8 mouse cellular contexts compared by ENCODE assay signal in genomic region chr5:143623356-143624295, GRCm38 (mm10). TPM values are rescaled to one million over a fixed set of nuclear protein-coding genes. Genes with fewer than 3 reads are reported as not detected.
A peak's percentile ranks its signal among the peaks of the same experiment; 100 is the strongest.
DNase-seq lines count a peak whose midpoint lies in the region; ATAC-seq and TF ChIP-seq lines count a peak whose summit lies in the region.

No protein-coding gene starts in this region.

- H3K4me2 ChIP-seq in heart, embryonic 15.5 days = peak overlapping the region; percentile 88
- peak overlapping the region; percentile 96 for H3K4me2 ChIP-seq in liver, embryonic 14.5 days (ENCODE audit: low read depth)
- H3K4me2 ChIP-seq in stomach, postnatal 0 days (replicated peaks; ENCODE audit: low read depth) = peak overlapping the region; percentile 85

- H3K27ac ChIP-seq in bone marrow macrophage, adult 2 months (ENCODE audit: insufficient read depth, low read depth, low read length) = no peak overlapping the region
- peak overlapping the region; percentile 89; the same call in 1 of the 2 replicates for H3K27ac ChIP-seq in heart, embryonic 15.5 days
- peak overlapping the region; percentile 94 for H3K27ac ChIP-seq in liver, embryonic 14.5 days
- H3K27ac ChIP-seq in stomach, postnatal 0 days (replicated peaks) = peak overlapping the region; percentile 94
- no peak overlapping the region for H3K27ac ChIP-seq in thymus, adult 2 months (ENCODE audit: control insufficient read depth, insufficient read depth, low read length)

- peak; percentile 21 for DNase-seq in kidney, adult 11 months
- DNase-seq in kidney, postnatal 14 days = no peak
- DNase-seq in liver, embryonic 14.5 days (ENCODE audit: low read depth in 3 of 3, low spot score in 3 of 3) = no peak
- no peak for DNase-seq in stomach, postnatal 0 days (ENCODE audit: low spot score)
- no peak for DNase-seq in ovary, postnatal 36 days (ENCODE audit: low spot score)
- DNase-seq in thymus, adult 2 months = no peak

- TF ChIP-seq POLR2A in bone marrow macrophage, adult 2 months (IDR thresholded peaks at IDR 0.05; ENCODE audit: borderline replicate concordance, low read depth, low read length) = no peak
- TF ChIP-seq POLR2A in thymus, adult 2 months (IDR thresholded peaks at IDR 0.05; ENCODE audit: control insufficient read depth, extremely low read depth, insufficient read depth, low read length, poor library complexity) = no peak

- H3K9me3 ChIP-seq in heart, embryonic 15.5 days (replicated peaks) = no peaks in the 10 kb centered on the region
- H3K9me3 ChIP-seq in liver, embryonic 14.5 days (ENCODE audit: control insufficient read depth, low read length) = no peaks in the 10 kb centered on the region
- no peaks in the 10 kb centered on the region for H3K9me3 ChIP-seq in stomach, postnatal 0 days (ENCODE audit: control insufficient read depth, low read length)

- H3K27me3 ChIP-seq in heart, embryonic 15.5 days = no peaks in the 10 kb centered on the region
- no peaks in the 10 kb centered on the region for H3K27me3 ChIP-seq in liver, embryonic 14.5 days (ENCODE audit: control insufficient read depth, insufficient read depth, low read length)
- H3K27me3 ChIP-seq in stomach, postnatal 0 days (ENCODE audit: control insufficient read depth, insufficient read depth, low read length) = no peaks in the 10 kb centered on the region
- no peaks in the 10 kb centered on the region for H3K27me3 ChIP-seq in thymus, adult 2 months (ENCODE audit: control insufficient read depth, insufficient read depth, low read length)

- ATAC-seq in heart, embryonic 15.5 days (replicated peaks; ENCODE audit: insufficient number of reproducible peaks, insufficient read depth, low FRiP score, low read depth) = no peak
- ATAC-seq in liver, embryonic 14.5 days (ENCODE audit: insufficient read depth) = peak; percentile 17; the same call in 1 of the 2 replicates
- no peak for ATAC-seq in stomach, postnatal 0 days (ENCODE audit: low FRiP score, low TSS enrichment)

- peak overlapping the region; percentile 85 for H3K4me3 ChIP-seq in bone marrow macrophage, adult 2 months (ENCODE audit: insufficient read depth, low read length)
- H3K4me3 ChIP-seq in heart, embryonic 15.5 days = peak overlapping the region; percentile 94
- peak overlapping the region; percentile 71 to 96 for H3K4me3 ChIP-seq in liver, embryonic 14.5 days (ENCODE audit: insufficient read depth in 1 of 2, low read depth in 2 of 2, low read length in 2 of 2)
- peak overlapping the region; percentile 94 for H3K4me3 ChIP-seq in stomach, postnatal 0 days (ENCODE audit: low read depth, low read length)
- H3K4me3 ChIP-seq in thymus, adult 2 months (ENCODE audit: control insufficient read depth, insufficient read depth, low read length) = no peak overlapping the region

- H3K36me3 ChIP-seq in heart, embryonic 15.5 days = no peaks in the 10 kb centered on the region
- H3K36me3 ChIP-seq in liver, embryonic 14.5 days (replicated peaks; ENCODE audit: control insufficient read depth, insufficient read depth, low read depth) = no peaks in the 10 kb centered on the region; the same call in none of the 2 replicates
- no peaks in the 10 kb centered on the region for H3K36me3 ChIP-seq in stomach, postnatal 0 days (ENCODE audit: control insufficient read depth, insufficient read depth, low read length)
- H3K36me3 ChIP-seq in thymus, adult 2 months (ENCODE audit: control insufficient read depth, insufficient read depth, low read length) = no peaks in the 10 kb centered on the region

- TF ChIP-seq EP300 in liver, embryonic 14.5 days (IDR thresholded peaks at IDR 0.05; ENCODE audit: low read depth) = no peak
- no peak for TF ChIP-seq EP300 in stomach, postnatal 0 days (optimal IDR thresholded peaks at IDR 0.05)

- 43% methylated on average over 19 of the region's 19 CpGs for WGBS in heart, embryonic 15.5 days
- WGBS in liver, embryonic 14.5 days (ENCODE audit: insufficient replicate concordance) = 27% methylated on average over 19 of the region's 19 CpGs
- 21% methylated on average over 19 of the region's 19 CpGs for WGBS in stomach, postnatal 0 days
- 59% methylated on average over 19 of the region's 19 CpGs for WGBS in thymus, adult 2 months

- no peak for TF ChIP-seq CTCF in bone marrow macrophage, adult 2 months (IDR thresholded peaks at IDR 0.05; ENCODE audit: low read depth, low read length)
- TF ChIP-seq CTCF in liver, embryonic 14.5 days (IDR thresholded peaks at IDR 0.05; ENCODE audit: low read depth) = 0 out of 2 replicates have a peak, but pooled peaks have one; percentile 12
- 0 out of 2 replicates have a peak, but pooled peaks have one; percentile 11 for TF ChIP-seq CTCF in stomach, postnatal 0 days (IDR thresholded peaks at IDR 0.05; ENCODE audit: low read depth)
- no peak for TF ChIP-seq CTCF in thymus, adult 2 months (IDR thresholded peaks at IDR 0.05; ENCODE audit: borderline replicate concordance, control insufficient read depth, extremely low read depth, insufficient read depth, low read length, poor library complexity)

- peaks cover 29% of the 10 kb centered on the region for H3K4me1 ChIP-seq in bone marrow macrophage, adult 2 months (ENCODE audit: control insufficient read depth, insufficient read depth, low read length)
- H3K4me1 ChIP-seq in heart, embryonic 15.5 days (replicated peaks) = peaks cover 49% of the 10 kb centered on the region
- H3K4me1 ChIP-seq in liver, embryonic 14.5 days (replicated peaks; ENCODE audit: control insufficient read depth in 2 of 2, insufficient read depth in 2 of 2, low read length in 1 of 2) = peaks cover 41 to 49% of the 10 kb centered on the region in 2 experiments
- peaks cover 7% of the 10 kb centered on the region; the same call in 1 of the 2 replicates for H3K4me1 ChIP-seq in stomach, postnatal 0 days (replicated peaks; ENCODE audit: control insufficient read depth, insufficient read depth)
- peaks cover 6% of the 10 kb centered on the region for H3K4me1 ChIP-seq in thymus, adult 2 months (replicated peaks; ENCODE audit: control insufficient read depth, insufficient read depth, low read length)

- peak overlapping the region; percentile 98 for H3K9ac ChIP-seq in heart, embryonic 15.5 days
- H3K9ac ChIP-seq in liver, embryonic 14.5 days (replicated peaks) = peak overlapping the region; percentile 99
- peak overlapping the region; percentile 96 for H3K9ac ChIP-seq in stomach, postnatal 0 days (ENCODE audit: low read length)

RNA-seq across cellular contexts. Expression of gene Cyth3, which starts 1.4 kb away (rescaled TPM):
- polyA plus RNA-seq in bone marrow macrophage, adult 2 months (2012; ENCODE audit: insufficient read depth, insufficient read length, missing spikeins) = 21.0 and 26.1 TPM in 2 replicates
- 49.9 and 57.6 TPM in 2 replicates for polyA plus RNA-seq in heart, embryonic 15.5 days (2015; fragmentation: Nextera tagmentation; extraction: Ambion mirVana)
- 20.7 and 24.1 TPM in 2 replicates for polyA plus RNA-seq in liver, embryonic 14.5 days (2012; rRNA removed)
- polyA plus RNA-seq in liver, embryonic 14.5 days (2014; fragmentation: Nextera tagmentation; extraction: Ambion mirVana) = 28.1 and 33.5 TPM in 2 replicates
- polyA plus RNA-seq in stomach, postnatal 0 days (2015; fragmentation: Nextera tagmentation; extraction: Ambion mirVana) = 32.7 and 34.6 TPM in 2 replicates
- 12.9 and 13.4 TPM in 2 replicates for polyA plus RNA-seq in thymus, adult 2 months (2012; rRNA removed)

Comparison
In these comparisons a context has a peak if more than half of its experiments do, and no peak if none do; other contexts are left out.
1. H3K27ac ChIP-seq: peak in heart, embryonic 15.5 days (single experiment), liver, embryonic 14.5 days (single experiment) and stomach, postnatal 0 days (single experiment); none in bone marrow macrophage, adult 2 months (single experiment) and thymus, adult 2 months (single experiment).
2. CTCF ChIP-seq: peak in liver, embryonic 14.5 days (single experiment) and stomach, postnatal 0 days (single experiment); none in bone marrow macrophage, adult 2 months (single experiment) and thymus, adult 2 months (single experiment).
3. Peak in every context shown above with its lines, with median percentiles within 50 percentile points of each other: H3K4me2 ChIP-seq and H3K9ac ChIP-seq.